Mouse (Mus musculus) myocyte (in vitro differentiated cells): ENCODE results near the gene Stxbp1.

Source experiments
- E2F4 ChIP-seq: IDR thresholded peaks from one replicate; pipeline ENCODE4 v1.6.1; 2011; ENCODE audit warnings: mild to moderate bottlenecking, control low read depth, moderate library complexity; ENCODE audit not compliant: insufficient read depth
- POLR2A ChIP-seq: IDR thresholded peaks from one replicate; pipeline ENCODE4 v1.6.1; 2011; ENCODE audit warnings: low read depth, mild to moderate bottlenecking, control low read depth, moderate library complexity; ENCODE audit not compliant: insufficient read length
- POLR2AphosphoS2 ChIP-seq: IDR thresholded peaks from one replicate; pipeline ENCODE4 v1.6.1; 2011; ENCODE audit warnings: low read depth, control low read depth; ENCODE audit not compliant: insufficient read length

GRCm38 (mm10) chr2:32859010-32859621, 12.1 kb upstream of the Stxbp1 start:
- TF ChIP-seq POLR2A (no peak), E2F4 (no peak), POLR2AphosphoS2 (no peak)
